Mouse (Mus musculus) forebrain, embryonic 12.5 days (tissue): ENCODE measurements around the gene Sds. TPM values are rescaled to one million over a fixed set of nuclear protein-coding genes. Genes with fewer than 3 reads are reported as not detected.

Experiments used
- ATAC-seq: fragments of 200-750 bp; cut with Nextera tagmentation; 2 replicates; pipeline ENCODE4 v1.8.0; 2017; ENCODE audit warnings: moderate TSS enrichment; ENCODE audit not compliant: low FRiP score
- H3K27ac ChIP-seq: fragments of 300-500 bp; sonication (generic); 2 replicates; pipeline ENCODE4 v1.5.1; 2016; ENCODE audit warnings: mild to moderate bottlenecking
- H3K27me3 ChIP-seq: fragments of 300-500 bp; sonication (generic); 2 replicates; pipeline ENCODE4 v1.6.1; 2016; ENCODE audit warnings: mild to moderate bottlenecking
- H3K36me3 ChIP-seq: fragments of 300-500 bp; sonication (generic); replicated peaks from 2 replicates; pipeline ENCODE4 v1.6.1; 2016; ENCODE audit warnings: mild to moderate bottlenecking
- H3K4me1 ChIP-seq: fragments of 300-500 bp; sonication (generic); 2 replicates; pipeline ENCODE4 v1.6.1; 2016
- H3K4me2 ChIP-seq: fragments of 300-500 bp; sonication (generic); 2 replicates; pipeline ENCODE4 v1.6.1; 2016; ENCODE audit warnings: mild to moderate bottlenecking, moderate library complexity
- H3K4me3 ChIP-seq: fragments of 300-500 bp; sonication (generic); replicated peaks from 2 replicates; pipeline ENCODE4 v1.5.1; 2016; ENCODE audit warnings: mild to moderate bottlenecking
- H3K9ac ChIP-seq: fragments of 300-500 bp; sonication (generic); 2 replicates; pipeline ENCODE4 v1.6.1; 2016; ENCODE audit warnings: mild to moderate bottlenecking
- H3K9me3 ChIP-seq: fragments of 300-500 bp; sonication (generic); 2 replicates; pipeline ENCODE4 v1.6.1; 2016
- WGBS: fragments of 180-500 bp; shearing (Covaris S2); methylation state at CpG from one replicate; pipeline ENCODE4 v1.1.7; 2016; 5-methylcytosine and 5-hydroxymethylcytosine counted together
- polyA plus RNA-seq: library from polyadenylated mRNA; unstranded; fragments of >200 nt; fragmentation: Nextera tagmentation; extraction: Ambion mirVana; gene quantifications from 2 replicates; pipeline ENCODE4 v1.2.1, GENCODE M21; 2016

Gene Sds
- polyA plus RNA-seq, 1 experiment from 2014 or later, result not detected

GRCm38 (mm10) chr5:120456253-120456652 is 20.1 kb upstream of the Sds start:
- Histone ChIP-seq H3K4me2 (no peak overlapping the region), H3K27ac (no peak overlapping the region), H3K4me1 (no peaks in the 10 kb centered on the region; the same call in 1 of the 2 replicates), H3K27me3 (peaks cover 29% of the 10 kb centered on the region), H3K9ac (no peak overlapping the region), H3K36me3 (no peaks in the 10 kb centered on the region), H3K9me3 (no peaks in the 10 kb centered on the region), H3K4me3 (no peak overlapping the region)
- 71% methylated on average over 1 of the region's 1 CpGs for WGBS
- ATAC-seq, result no peak

- Histone ChIP-seq H3K9ac (no peak overlapping the region), H3K4me1 (no peaks in the 10 kb centered on the region; the same call in 1 of the 2 replicates), H3K27ac (no peak overlapping the region), H3K4me2 (no peak overlapping the region), H3K27me3 (peaks cover 36% of the 10 kb centered on the region), H3K36me3 (no peaks in the 10 kb centered on the region), H3K4me3 (no peak overlapping the region), H3K9me3 (no peaks in the 10 kb centered on the region)
- 45% methylated on average over 7 of the region's 7 CpGs for WGBS
- no peak for ATAC-seq
Measured at GRCm38 (mm10) chr5:120456841-120457554, 19.3 kb upstream of the Sds start.

GRCm38 (mm10) chr5:120457628-120458027 is 18.7 kb upstream of the Sds start:
- WGBS, result 4% methylated on average over 9 of the region's 9 CpGs
- no peaks in the 10 kb centered on the region for H3K9me3 ChIP-seq
- 0 out of 2 replicates have a peak, but pooled peaks have one; percentile 31 for ATAC-seq
- no peak overlapping the region for H3K27ac ChIP-seq
- no peaks in the 10 kb centered on the region for H3K36me3 ChIP-seq
- H3K4me3 ChIP-seq, result no peak overlapping the region
- no peaks in the 10 kb centered on the region; the same call in 1 of the 2 replicates for H3K4me1 ChIP-seq
- peaks cover 37% of the 10 kb centered on the region for H3K27me3 ChIP-seq
- H3K4me2 ChIP-seq, result no peak overlapping the region
- H3K9ac ChIP-seq, result no peak overlapping the region

- Histone ChIP-seq H3K9me3 (no peaks in the 10 kb centered on the region), H3K4me2 (no peak overlapping the region), H3K9ac (no peak overlapping the region), H3K27me3 (peaks cover 42% of the 10 kb centered on the region), H3K36me3 (no peaks in the 10 kb centered on the region), H3K27ac (no peak overlapping the region), H3K4me1 (no peaks in the 10 kb centered on the region; the same call in 1 of the 2 replicates), H3K4me3 (no peak overlapping the region)
- 83% methylated on average over 10 of the region's 10 CpGs for WGBS
- no peak for ATAC-seq
Measured at GRCm38 (mm10) chr5:120459133-120459532, 17.2 kb upstream of the Sds start.

- H3K27me3 ChIP-seq, result peaks cover 26% of the 10 kb centered on the region
- no peak overlapping the region for H3K27ac ChIP-seq
- H3K4me1 ChIP-seq, result peaks cover 2% of the 10 kb centered on the region; the same call in 1 of the 2 replicates
- no peaks in the 10 kb centered on the region for H3K36me3 ChIP-seq
- no peak overlapping the region for H3K4me3 ChIP-seq
- H3K9me3 ChIP-seq, result no peaks in the 10 kb centered on the region
- no peak overlapping the region for H3K9ac ChIP-seq
- 80% methylated on average over 15 of the region's 15 CpGs for WGBS
- no peak for ATAC-seq
- no peak overlapping the region for H3K4me2 ChIP-seq
Measured at GRCm38 (mm10) chr5:120461902-120462301, 14.4 kb upstream of the Sds start.

GRCm38 (mm10) chr5:120464321-120464720 is 12.0 kb upstream of the Sds start:
- Histone ChIP-seq H3K27ac (no peak overlapping the region), H3K27me3 (peaks cover 21% of the 10 kb centered on the region), H3K4me2 (no peak overlapping the region), H3K9me3 (no peaks in the 10 kb centered on the region), H3K4me3 (no peak overlapping the region), H3K4me1 (peaks cover 2% of the 10 kb centered on the region; the same call in 1 of the 2 replicates), H3K9ac (no peak overlapping the region), H3K36me3 (no peaks in the 10 kb centered on the region)
- no peak for ATAC-seq
- 81% methylated on average over 4 of the region's 4 CpGs for WGBS

GRCm38 (mm10) chr5:120465062-120465461 is 11.3 kb upstream of the Sds start:
- Histone ChIP-seq H3K27me3 (peaks cover 21% of the 10 kb centered on the region), H3K9me3 (no peaks in the 10 kb centered on the region)

GRCm38 (mm10) chr5:120465860-120466259 is 10.5 kb upstream of the Sds start:
- 87% methylated on average over 6 of the region's 6 CpGs for whole genome bisulfite sequencing
- ATAC-seq, result no peak
- Histone ChIP-seq H3K4me2 (no peak overlapping the region), H3K4me1 (peaks cover 2% of the 10 kb centered on the region; the same call in 1 of the 2 replicates), H3K9ac (no peak overlapping the region), H3K36me3 (no peaks in the 10 kb centered on the region), H3K4me3 (no peak overlapping the region), H3K27ac (no peak overlapping the region), H3K27me3 (peaks cover 18% of the 10 kb centered on the region; the same call in 1 of the 2 replicates), H3K9me3 (no peaks in the 10 kb centered on the region)

More at GRCm38 (mm10) chr5:120465062-120465461, 11.3 kb upstream of the Sds start:
- no peak overlapping the region for H3K4me3 ChIP-seq
- ATAC-seq, result no peak
- 42% methylated on average over 5 of the region's 5 CpGs for WGBS
- H3K4me2 ChIP-seq, result no peak overlapping the region
- H3K36me3 ChIP-seq, result no peaks in the 10 kb centered on the region
- no peak overlapping the region for H3K9ac ChIP-seq
- peaks cover 2% of the 10 kb centered on the region; the same call in 1 of the 2 replicates for H3K4me1 ChIP-seq
- H3K27ac ChIP-seq, result no peak overlapping the region

GRCm38 (mm10) chr5:120467026-120467425 is 9.3 kb upstream of the Sds start:
- WGBS, result 4% methylated on average over 4 of the region's 4 CpGs
- Histone ChIP-seq H3K4me3 (peak overlapping the region; percentile 21), H3K4me1 (peaks cover 2% of the 10 kb centered on the region; the same call in 1 of the 2 replicates), H3K4me2 (peak overlapping the region; percentile 34), H3K9ac (no peak overlapping the region), H3K27ac (no peak overlapping the region), H3K36me3 (no peaks in the 10 kb centered on the region), H3K9me3 (no peaks in the 10 kb centered on the region), H3K27me3 (peaks cover 6% of the 10 kb centered on the region; the same call in 1 of the 2 replicates)
- no peak for ATAC-seq

- no peak for ATAC-seq
- H3K27ac ChIP-seq, result no peak overlapping the region
- WGBS, result 86% methylated on average over 5 of the region's 5 CpGs
- H3K4me1 ChIP-seq, result peaks cover 2% of the 10 kb centered on the region; the same call in 1 of the 2 replicates
- H3K9ac ChIP-seq, result no peak overlapping the region
- no peaks in the 10 kb centered on the region for H3K9me3 ChIP-seq
- H3K4me3 ChIP-seq, result no peak overlapping the region
- no peak overlapping the region for H3K4me2 ChIP-seq
- no peaks in the 10 kb centered on the region for H3K36me3 ChIP-seq
- H3K27me3 ChIP-seq, result no peaks in the 10 kb centered on the region
Measured at GRCm38 (mm10) chr5:120468336-120468735, 8.0 kb upstream of the Sds start.

- Histone ChIP-seq H3K27me3 (no peaks in the 10 kb centered on the region), H3K4me2 (no peak overlapping the region), H3K27ac (no peak overlapping the region), H3K4me1 (peaks cover 2% of the 10 kb centered on the region; the same call in 1 of the 2 replicates), H3K9ac (no peak overlapping the region), H3K36me3 (no peaks in the 10 kb centered on the region), H3K9me3 (no peaks in the 10 kb centered on the region), H3K4me3 (no peak overlapping the region)
- no peak for ATAC-seq
- WGBS, result 90% methylated on average over 6 of the region's 6 CpGs
Measured at GRCm38 (mm10) chr5:120468830-120469229, 7.5 kb upstream of the Sds start.

- Histone ChIP-seq H3K9ac (no peak overlapping the region), H3K9me3 (no peaks in the 10 kb centered on the region), H3K4me1 (peaks cover 6% of the 10 kb centered on the region; the same call in 1 of the 2 replicates), H3K4me2 (no peak overlapping the region), H3K4me3 (no peak overlapping the region), H3K27ac (no peak overlapping the region), H3K27me3 (0 out of 2 replicates have a peak, but pooled peaks cover 2% of the 10 kb centered on the region), H3K36me3 (no peaks in the 10 kb centered on the region)
- 51% methylated on average over 4 of the region's 4 CpGs for WGBS
- ATAC-seq, result no peak
Measured at GRCm38 (mm10) chr5:120471538-120471937, 4.8 kb upstream of the Sds start.

GRCm38 (mm10) chr5:120472770-120473169 is 3.6 kb upstream of the Sds start, which contains the start of gene Sdsl:
Gene Sdsl (minus strand): TSS chr5:120472810.
- Histone ChIP-seq H3K27ac (no peak within 1 kb of the TSS), H3K36me3 (no peaks in the 10 kb centered on the region), H3K4me2 (no peak within 1 kb of the TSS), H3K9ac (no peak within 1 kb of the TSS), H3K9me3 (no peaks in the 10 kb centered on the region), H3K27me3 (0 out of 2 replicates have a peak, but pooled peaks cover 5% of the 10 kb centered on the region), H3K4me1 (0 out of 2 replicates have a peak, but pooled peaks cover 4% of the 10 kb centered on the region), H3K4me3 (no peak within 1 kb of the TSS)
- 83% methylated on average over 8 of the region's 8 CpGs for WGBS
- no peak for ATAC-seq
